Mouse (Mus musculus): ENCODE data around the gene Eif2b3. TPM values are rescaled to one million over a fixed set of nuclear protein-coding genes. Genes with fewer than 3 reads are reported as not detected.
A peak's percentile ranks its signal among the peaks of the same experiment; 100 is the strongest.

Gene Eif2b3
- total and polyA plus RNA-seq, 2 experiments from 2014 or later, result 13.1 to 56.9 TPM

- Histone ChIP-seq H3K27ac (peak overlapping the region; percentile 74), H3K4me2 (ENCODE audit: low read depth, low read length) (no peak overlapping the region)
- DNase-seq (ENCODE audit: low spot score), result no peak
Measured at GRCm38 (mm10) chr4:117040791-117041190, 21.6 kb downstream of the Eif2b3 start.

GRCm38 (mm10) chr4:117041283-117041721 is 22.1 kb downstream of the Eif2b3 start:
- no peaks in the 10 kb centered on the region for H3K9me3 ChIP-seq (ENCODE audit: low read length)
- no peaks in the 10 kb centered on the region for H3K27me3 ChIP-seq (ENCODE audit: insufficient read depth, low read length)
- no peak overlapping the region for H3K9ac ChIP-seq (replicated peaks; ENCODE audit: low read length)
- peak overlapping the region; percentile 74 for H3K27ac ChIP-seq
- no peaks in the 10 kb centered on the region for H3K36me3 ChIP-seq (ENCODE audit: insufficient read depth, low read length)
- no peak overlapping the region for H3K4me2 ChIP-seq (ENCODE audit: low read depth, low read length)
- ATAC-seq, result peak; percentile 57; the same call in 1 of the 2 replicates
- no peak overlapping the region for H3K4me3 ChIP-seq (ENCODE audit: low read length)
- 28% methylated on average over 4 of the region's 4 CpGs for WGBS
- peak; percentile 31 for DNase-seq (ENCODE audit: low spot score)
- H3K4me1 ChIP-seq (ENCODE audit: insufficient read depth, low read length), result peaks cover 15% of the 10 kb centered on the region
- TF ChIP-seq CTCF (IDR thresholded peaks at IDR 0.05; ENCODE audit: low read depth), result no peak

More at GRCm38 (mm10) chr4:117040791-117041190, 21.6 kb downstream of the Eif2b3 start:
- Histone ChIP-seq H3K36me3 (ENCODE audit: insufficient read depth, low read length) (no peaks in the 10 kb centered on the region), H3K27me3 (ENCODE audit: insufficient read depth, low read length) (no peaks in the 10 kb centered on the region), H3K9ac (replicated peaks; ENCODE audit: low read length) (no peak overlapping the region), H3K9me3 (ENCODE audit: low read length) (no peaks in the 10 kb centered on the region), H3K4me1 (ENCODE audit: insufficient read depth, low read length) (peaks cover 15% of the 10 kb centered on the region), H3K4me3 (ENCODE audit: low read length) (no peak overlapping the region)
- ATAC-seq, result peak; percentile 37; the same call in 1 of the 2 replicates
- WGBS, result 14% methylated on average over 1 of the region's 1 CpGs
- TF ChIP-seq CTCF (IDR thresholded peaks at IDR 0.05; ENCODE audit: low read depth), result no peak

- no peak overlapping the region for H3K27ac ChIP-seq
- no peak overlapping the region for H3K4me2 ChIP-seq (ENCODE audit: low read depth, low read length)
- no peaks in the 10 kb centered on the region for H3K4me1 ChIP-seq (ENCODE audit: insufficient read depth, low read length)
- WGBS, result 60% methylated on average over 3 of the region's 3 CpGs
- DNase-seq (ENCODE audit: low spot score), result no peak
- H3K27me3 ChIP-seq (ENCODE audit: insufficient read depth, low read length), result no peaks in the 10 kb centered on the region
- no peak for ATAC-seq
- H3K9ac ChIP-seq (replicated peaks; ENCODE audit: low read length), result no peak overlapping the region
- no peaks in the 10 kb centered on the region for H3K36me3 ChIP-seq (ENCODE audit: insufficient read depth, low read length)
- H3K4me3 ChIP-seq (ENCODE audit: low read length), result no peak overlapping the region
- no peak for TF ChIP-seq CTCF (IDR thresholded peaks at IDR 0.05; ENCODE audit: low read depth)
- no peaks in the 10 kb centered on the region for H3K9me3 ChIP-seq (ENCODE audit: low read length)
Measured at GRCm38 (mm10) chr4:117048836-117049235, 29.6 kb downstream of the Eif2b3 start.

- Histone ChIP-seq H3K27ac (no peak overlapping the region), H3K27me3 (ENCODE audit: insufficient read depth, low read length) (no peaks in the 10 kb centered on the region), H3K4me1 (ENCODE audit: insufficient read depth, low read length) (no peaks in the 10 kb centered on the region), H3K9ac (replicated peaks; ENCODE audit: low read length) (no peak overlapping the region), H3K9me3 (ENCODE audit: low read length) (no peaks in the 10 kb centered on the region), H3K4me3 (ENCODE audit: low read length) (no peak overlapping the region), H3K36me3 (ENCODE audit: insufficient read depth, low read length) (no peaks in the 10 kb centered on the region), H3K4me2 (ENCODE audit: low read depth, low read length) (no peak overlapping the region)
- TF ChIP-seq CTCF (IDR thresholded peaks at IDR 0.05; ENCODE audit: low read depth), result no peak
- no peak for ATAC-seq
- WGBS, result 93% methylated on average over 1 of the region's 1 CpGs
- no peak for DNase-seq (ENCODE audit: low spot score)
Measured at GRCm38 (mm10) chr4:117049485-117049884, 30.3 kb downstream of the Eif2b3 start.

GRCm38 (mm10) chr4:117052626-117053025 is 33.4 kb downstream of the Eif2b3 start:
- Histone ChIP-seq H3K9me3 (ENCODE audit: low read length) (no peaks in the 10 kb centered on the region), H3K9ac (replicated peaks; ENCODE audit: low read length) (no peak overlapping the region), H3K4me3 (ENCODE audit: low read length) (no peak overlapping the region), H3K36me3 (ENCODE audit: insufficient read depth, low read length) (no peaks in the 10 kb centered on the region), H3K4me2 (ENCODE audit: low read depth, low read length) (no peak overlapping the region), H3K27ac (no peak overlapping the region), H3K4me1 (ENCODE audit: insufficient read depth, low read length) (no peaks in the 10 kb centered on the region), H3K27me3 (ENCODE audit: insufficient read depth, low read length) (no peaks in the 10 kb centered on the region)
- peak; percentile 51 for ATAC-seq
- peak; percentile 68 for DNase-seq (ENCODE audit: low spot score)
- 42% methylated on average over 4 of the region's 4 CpGs for WGBS
- TF ChIP-seq CTCF (IDR thresholded peaks at IDR 0.05; ENCODE audit: low read depth), result no peak

- TF ChIP-seq CTCF (IDR thresholded peaks at IDR 0.05; ENCODE audit: low read depth), result no peak
- DNase-seq (ENCODE audit: low spot score) (peak; percentile 62), ATAC-seq (peak; percentile 53; the same call in 1 of the 2 replicates)
- Histone ChIP-seq H3K4me3 (ENCODE audit: low read length) (no peak overlapping the region), H3K9ac (replicated peaks; ENCODE audit: low read length) (no peak overlapping the region), H3K4me1 (ENCODE audit: insufficient read depth, low read length) (no peaks in the 10 kb centered on the region), H3K27ac (no peak overlapping the region), H3K4me2 (ENCODE audit: low read depth, low read length) (no peak overlapping the region), H3K36me3 (ENCODE audit: insufficient read depth, low read length) (no peaks in the 10 kb centered on the region), H3K9me3 (ENCODE audit: low read length) (no peaks in the 10 kb centered on the region), H3K27me3 (ENCODE audit: insufficient read depth, low read length) (no peaks in the 10 kb centered on the region)
- WGBS, result 56% methylated on average over 4 of the region's 4 CpGs
Measured at GRCm38 (mm10) chr4:117053956-117054355, 34.8 kb downstream of the Eif2b3 start.

GRCm38 (mm10) chr4:117056102-117056501 is 36.9 kb downstream of the Eif2b3 start:
- Histone ChIP-seq H3K27me3 (ENCODE audit: insufficient read depth, low read length) (no peaks in the 10 kb centered on the region), H3K4me2 (ENCODE audit: low read depth, low read length) (no peak overlapping the region), H3K9me3 (ENCODE audit: low read length) (no peaks in the 10 kb centered on the region), H3K36me3 (ENCODE audit: insufficient read depth, low read length) (no peaks in the 10 kb centered on the region), H3K4me1 (ENCODE audit: insufficient read depth, low read length) (no peaks in the 10 kb centered on the region), H3K4me3 (ENCODE audit: low read length) (no peak overlapping the region), H3K27ac (no peak overlapping the region), H3K9ac (replicated peaks; ENCODE audit: low read length) (no peak overlapping the region)
- no peak for TF ChIP-seq CTCF (IDR thresholded peaks at IDR 0.05; ENCODE audit: low read depth)
- ATAC-seq, result no peak
- DNase-seq (ENCODE audit: low spot score), result no peak
